Mouse (Mus musculus) limb, embryonic 14.5 days (tissue): ENCODE data around the gene Lrrc41. TPM values are rescaled to one million over a fixed set of nuclear protein-coding genes. Genes with fewer than 3 reads are reported as not detected.

Experiments used
- ATAC-seq: fragments of 200-750 bp; cut with Nextera tagmentation; 2 replicates; pipeline ENCODE4 v1.8.0; 2017; ENCODE audit warnings: low read depth, moderate number of reproducible peaks, moderate TSS enrichment; ENCODE audit not compliant: low FRiP score
- DNase-seq: peaks from one replicate; pipeline ENCODE4 v3.0.0-alpha.2; 2015; ENCODE audit warnings: low spot score
- H3K27ac ChIP-seq: fragments of 300-500 bp; sonication (generic); replicated peaks from 2 replicates; pipeline ENCODE4 v1.5.1; 2014; ENCODE audit warnings: low read depth, mild to moderate bottlenecking, low read length, moderate library complexity, mixed read lengths
- H3K27me3 ChIP-seq: fragments of 300-500 bp; sonication (generic); 2 replicates; pipeline ENCODE4 v1.6.1; 2014; ENCODE audit warnings: low read length, mixed read lengths; ENCODE audit not compliant: control insufficient read depth, insufficient read depth
- H3K36me3 ChIP-seq: fragments of 300-500 bp; sonication (generic); 2 replicates; pipeline ENCODE4 v1.6.1; 2014; ENCODE audit warnings: mild to moderate bottlenecking, low read length, moderate library complexity, mixed read lengths; ENCODE audit not compliant: control insufficient read depth, insufficient read depth
- H3K4me1 ChIP-seq: fragments of 300-500 bp; sonication (generic); 2 replicates; pipeline ENCODE4 v1.6.1; 2014; ENCODE audit warnings: antibody characterized with exemption, low read length, mixed read lengths; ENCODE audit not compliant: control insufficient read depth, insufficient read depth
- H3K4me2 ChIP-seq: fragments of 300-500 bp; sonication (generic); replicated peaks from 2 replicates; pipeline ENCODE4 v1.6.1; 2014; ENCODE audit warnings: low read depth, mild to moderate bottlenecking, low read length, moderate library complexity; ENCODE audit not compliant: severe bottlenecking
- H3K4me3 ChIP-seq: fragments of 300-500 bp; sonication (generic); replicated peaks from 2 replicates; pipeline ENCODE4 v1.5.1; 2014; ENCODE audit warnings: low read length
- H3K9ac ChIP-seq: fragments of 300-500 bp; sonication (generic); 2 replicates; pipeline ENCODE4 v1.6.1; 2014; ENCODE audit warnings: mild to moderate bottlenecking, low read depth, low read length, moderate library complexity; ENCODE audit not compliant: severe bottlenecking
- H3K9me3 ChIP-seq: fragments of 300-500 bp; sonication (generic); 2 replicates; pipeline ENCODE4 v1.6.1; 2016; ENCODE audit warnings: low read length; ENCODE audit not compliant: control insufficient read depth
- POLR2A ChIP-seq: fragments of 200-500 bp; IDR thresholded peaks from 2 replicates; pipeline ENCODE4 v1.8.0; 2012; ENCODE audit warnings: inconsistent platforms, mild to moderate bottlenecking, moderate library complexity, borderline replicate concordance; ENCODE audit not compliant: insufficient read depth, insufficient read length; ENCODE audit errors: extremely low read depth
- WGBS: fragments of 180-500 bp; shearing (Covaris S2); extraction: QIAGEN DNeasy Blood & Tissue Kit; methylation state at CpG from one replicate; pipeline ENCODE4 v1.1.7; 2014; 5-methylcytosine and 5-hydroxymethylcytosine counted together
- polyA plus RNA-seq, 2 experiments: library from polyadenylated mRNA; depleted of rRNA in 1 of 2; stranded (reverse) in 1 of 2; unstranded in 1 of 2; fragments of >200 nt; fragmentation: Nextera tagmentation in 1 of 2; extraction: Ambion mirVana in 1 of 2; gene quantifications; 2 replicates each; pipeline versions ENCODE4 v1.2.1 to v1.2.3; 2012 to 2014

Gene Lrrc41
- polyA plus RNA-seq, 2 experiments, result 60.2 to 80.8 TPM

DNA sequence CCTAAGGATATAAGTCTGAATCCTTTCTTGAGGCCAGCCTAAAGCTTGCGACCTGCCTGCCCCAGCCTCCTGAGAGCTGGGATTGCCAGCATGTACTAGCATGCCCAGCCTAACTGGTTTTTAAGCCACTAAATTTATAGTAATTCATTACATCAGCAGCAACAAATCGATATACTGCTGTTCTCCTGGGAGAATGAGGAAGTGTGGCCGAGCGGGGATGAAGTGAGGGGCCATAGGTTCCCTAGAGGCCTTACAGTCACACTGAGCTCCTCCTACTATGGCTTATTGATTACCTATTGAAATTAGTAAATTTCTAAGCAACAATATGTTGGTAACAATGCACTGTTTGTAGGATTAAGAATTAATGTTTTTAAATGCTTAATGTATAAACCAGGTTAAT, 58.1 kb downstream of the Lrrc41 start:
- Histone ChIP-seq H3K36me3 (peaks cover 4% of the 10 kb centered on the region; the same call in 1 of the 2 replicates), H3K27me3 (no peaks in the 10 kb centered on the region), H3K27ac (no peak overlapping the region), H3K4me2 (no peak overlapping the region), H3K4me3 (no peak overlapping the region), H3K9ac (no peak overlapping the region), H3K4me1 (no peaks in the 10 kb centered on the region), H3K9me3 (no peaks in the 10 kb centered on the region)
- TF ChIP-seq POLR2A, result no peak
- no peak for ATAC-seq
- no peak for DNase-seq
- WGBS, result 75% methylated on average over 4 of the region's 4 CpGs

DNA sequence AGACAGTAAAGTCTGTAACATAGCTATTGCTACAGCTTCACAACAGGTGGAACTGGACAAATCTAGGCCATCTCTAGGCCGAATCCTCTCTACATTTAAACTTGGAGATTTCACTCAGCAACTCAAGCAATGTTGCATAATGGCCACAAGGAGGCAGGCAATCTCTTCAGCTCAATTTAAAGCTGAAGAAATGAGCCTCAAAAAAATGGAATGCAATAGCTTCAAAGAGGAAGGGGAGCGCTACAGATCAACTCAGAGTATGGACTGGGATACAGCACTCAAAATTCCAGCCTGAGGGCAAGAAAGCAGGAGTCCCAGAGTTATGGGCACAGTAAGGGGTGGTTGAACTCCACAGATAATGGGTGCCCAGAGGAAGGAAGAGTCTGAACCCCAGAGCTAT, 59.9 kb downstream of the Lrrc41 start:
- Histone ChIP-seq H3K27ac (no peak overlapping the region), H3K4me1 (no peaks in the 10 kb centered on the region), H3K4me3 (no peak overlapping the region), H3K9ac (no peak overlapping the region), H3K36me3 (peaks cover 4% of the 10 kb centered on the region; the same call in 1 of the 2 replicates), H3K4me2 (no peak overlapping the region), H3K9me3 (no peaks in the 10 kb centered on the region), H3K27me3 (no peaks in the 10 kb centered on the region)
- no peak for TF ChIP-seq POLR2A
- WGBS, result 37% methylated on average over 2 of the region's 2 CpGs
- ATAC-seq (no peak), DNase-seq (peak; percentile 69)

DNA sequence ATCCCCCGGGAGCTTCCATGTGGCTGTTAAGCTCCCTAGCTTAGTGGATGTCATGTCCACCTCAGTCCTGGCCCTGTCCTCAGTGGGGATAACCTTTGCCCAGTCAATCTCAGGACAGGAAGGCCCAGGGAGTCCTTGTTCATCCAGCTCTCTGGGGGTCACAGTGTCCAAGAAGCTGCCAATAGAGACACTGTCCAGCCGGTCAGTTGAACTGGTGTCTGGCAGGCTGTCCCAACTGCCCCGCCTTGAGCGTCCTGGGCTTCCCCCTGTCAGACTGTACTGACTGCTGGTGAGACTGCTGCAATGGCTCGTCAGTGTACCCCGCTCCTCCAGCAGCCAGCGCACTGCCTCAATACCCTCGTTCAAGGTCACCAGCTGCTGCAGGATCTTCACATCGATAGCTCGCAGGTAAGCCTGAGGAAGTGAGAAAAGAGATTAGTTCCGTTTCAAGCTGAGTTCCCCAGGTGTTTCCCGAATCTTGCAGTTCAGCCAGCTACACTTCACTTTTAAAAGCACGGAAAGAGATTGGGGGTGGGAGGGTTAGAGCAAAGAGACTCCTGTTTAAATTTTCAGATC, 62.4 kb downstream of the Lrrc41 start:
- Histone ChIP-seq H3K4me1 (no peaks in the 10 kb centered on the region), H3K27me3 (no peaks in the 10 kb centered on the region), H3K27ac (no peak overlapping the region), H3K9ac (no peak overlapping the region), H3K9me3 (no peaks in the 10 kb centered on the region), H3K4me2 (no peak overlapping the region), H3K36me3 (peaks cover 4% of the 10 kb centered on the region; the same call in 1 of the 2 replicates), H3K4me3 (no peak overlapping the region)
- WGBS, result 49% methylated on average over 13 of the region's 13 CpGs
- no peak for ATAC-seq
- no peak for DNase-seq
- no peak for TF ChIP-seq POLR2A

DNA sequence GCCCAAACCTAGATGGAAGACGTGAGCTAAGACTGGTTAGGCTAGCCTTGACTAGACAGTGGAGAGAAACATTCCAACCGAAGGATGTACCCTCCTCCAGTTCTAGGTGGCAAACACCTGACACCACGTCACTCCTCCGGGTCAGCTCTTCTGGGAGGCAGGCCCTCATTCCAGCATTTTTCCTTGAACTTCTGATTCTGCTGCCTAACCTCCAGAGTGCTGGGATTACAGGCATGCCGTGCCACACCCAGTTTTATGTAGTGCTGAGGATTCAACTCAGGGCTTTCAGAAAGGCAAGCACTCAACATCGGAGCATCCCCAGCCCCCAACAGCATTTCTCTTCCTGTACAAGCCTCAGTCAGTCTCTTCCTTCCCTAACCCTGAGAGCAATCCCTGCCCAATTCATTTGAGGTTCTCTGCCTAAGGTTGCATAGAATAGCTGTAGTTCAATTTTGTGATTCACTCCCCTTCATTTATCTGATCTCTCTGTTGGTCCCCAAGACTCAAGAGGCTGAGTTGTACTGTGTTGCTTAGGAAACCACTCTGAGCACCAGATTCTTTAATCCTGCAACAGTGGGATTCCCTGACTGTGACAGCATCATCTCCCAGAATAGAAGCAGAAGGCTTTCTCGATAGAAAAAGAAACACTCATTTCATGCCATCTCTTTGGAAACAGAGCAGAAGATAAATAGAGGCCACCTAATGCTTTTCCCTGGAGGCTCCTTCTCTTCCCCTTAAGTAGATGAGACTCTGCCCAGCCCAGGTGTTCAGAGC, 65.9 kb downstream of the Lrrc41 start:
- DNase-seq (no peak), ATAC-seq (no peak)
- Histone ChIP-seq H3K9ac (no peak overlapping the region), H3K4me1 (peaks cover 5% of the 10 kb centered on the region), H3K4me2 (no peak overlapping the region), H3K27ac (no peak overlapping the region), H3K27me3 (no peaks in the 10 kb centered on the region), H3K36me3 (peaks cover 4% of the 10 kb centered on the region; the same call in 1 of the 2 replicates), H3K9me3 (no peaks in the 10 kb centered on the region), H3K4me3 (no peak overlapping the region)
- no peak for TF ChIP-seq POLR2A
- 80% methylated on average over 7 of the region's 7 CpGs for WGBS

DNA sequence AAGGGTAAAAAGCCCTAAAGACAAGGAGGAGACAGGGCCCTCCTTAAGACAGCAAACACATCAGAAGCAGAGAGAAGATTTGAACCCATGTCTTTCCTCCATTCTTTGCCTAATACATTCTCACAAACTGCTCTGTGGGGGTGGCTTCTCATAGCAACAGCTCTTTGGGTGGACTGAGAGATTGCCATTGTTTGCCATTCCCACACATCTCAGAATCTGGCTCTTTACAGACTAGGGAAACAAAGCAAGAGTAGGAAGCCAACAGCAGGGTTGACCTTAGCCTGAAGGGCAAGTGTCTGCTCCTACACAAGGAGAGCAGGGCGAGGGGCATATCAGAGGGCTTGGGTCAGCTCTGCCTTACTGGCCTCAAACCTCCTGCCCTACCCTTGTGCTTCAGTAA, 66.7 kb downstream of the Lrrc41 start:
- Histone ChIP-seq H3K36me3 (0 out of 2 replicates have a peak, but pooled peaks cover 4% of the 10 kb centered on the region), H3K4me2 (no peak overlapping the region), H3K27ac (no peak overlapping the region), H3K9ac (no peak overlapping the region), H3K27me3 (no peaks in the 10 kb centered on the region), H3K4me1 (peaks cover 5% of the 10 kb centered on the region), H3K4me3 (no peak overlapping the region), H3K9me3 (no peaks in the 10 kb centered on the region)
- 94% methylated on average over 1 of the region's 1 CpGs for WGBS
- TF ChIP-seq POLR2A, result no peak
- ATAC-seq (no peak), DNase-seq (no peak)
